Mouse (Mus musculus) monocyte, adult 5-6 weeks (primary cell): ENCODE measurements around the gene Id2. TPM values are rescaled to one million over a fixed set of nuclear protein-coding genes. Genes with fewer than 3 reads are reported as not detected.
A peak's percentile ranks its signal among the peaks of the same experiment; 100 is the strongest.

Experiments used
- ATAC-seq: fragments of 153-309, 156-312 bp; replicated peaks from 2 replicates; pipeline ENCODE4 v1.8.0; 2017; ENCODE audit warnings: mild to moderate bottlenecking; ENCODE audit not compliant: low TSS enrichment, insufficient number of reproducible peaks, severe bottlenecking, poor library complexity, low FRiP score
- total RNA-seq: library from RNA; stranded (forward); fragments of 200-1000, 200-491, 200-594 nt; gene quantifications from 3 replicates; pipeline ENCODE4 v1.2.3, GENCODE M21; 2017

Gene Id2
- total RNA-seq: 239 to 512 TPM (median 247 TPM) in 3 replicates

DNA sequence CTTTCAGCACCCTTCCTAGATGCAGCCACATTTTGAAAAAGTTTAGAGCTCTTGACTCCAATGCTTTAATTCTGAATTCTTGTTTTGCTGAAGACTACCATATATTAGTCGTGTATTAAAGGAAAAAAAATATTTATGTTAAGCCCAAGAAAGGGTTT is at the start of gene Id2:
Gene Id2 (minus strand): TSS at position 89 of the 158 bp plus-strand sequence.
- ATAC-seq: no peak

GRCm38 (mm10) chr12:25145344-25145698 is 48.4 kb upstream of the Id2 start:
- no peak for ATAC-seq

DNA sequence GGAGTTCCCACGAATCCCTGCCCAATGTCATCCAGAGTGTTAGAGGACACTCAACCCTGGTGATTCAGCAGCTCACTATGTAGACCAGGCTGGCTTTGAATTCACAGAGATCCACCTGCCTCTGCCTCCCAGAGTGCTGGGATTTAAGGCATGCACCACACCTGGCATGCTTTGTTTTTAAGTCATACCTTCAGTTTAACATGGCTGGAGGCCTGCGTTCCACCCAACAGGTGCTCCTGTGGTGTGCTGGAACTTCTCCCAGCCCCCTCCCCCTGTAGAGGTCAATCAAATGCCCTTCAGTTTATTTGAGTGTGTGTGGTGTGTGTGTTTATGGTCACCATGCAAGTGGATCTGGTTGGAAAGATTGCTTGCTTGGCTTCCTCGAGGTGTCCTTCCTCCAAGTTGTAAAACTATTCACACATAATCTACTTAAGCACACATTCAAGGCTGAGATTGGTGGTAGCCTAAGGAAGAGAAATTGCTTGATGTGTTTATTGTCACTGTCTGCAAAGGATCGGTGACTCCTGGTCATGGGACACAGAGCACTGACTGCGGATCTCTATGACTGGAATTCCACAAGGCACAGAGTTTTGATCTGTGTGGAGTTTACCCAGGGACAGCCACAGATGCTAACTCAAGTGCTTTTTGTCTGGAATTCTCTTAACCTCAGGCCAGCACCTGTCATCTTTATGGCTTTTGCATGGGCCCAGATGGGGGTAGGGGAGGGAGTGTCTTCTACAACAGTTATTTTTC is 47.8 kb upstream of the Id2 start:
- no peak for ATAC-seq

- ATAC-seq: no peak
Observed at GRCm38 (mm10) chr12:25143492-25143891, 46.6 kb upstream of the Id2 start.

- peak; percentile 54 for ATAC-seq
Observed at GRCm38 (mm10) chr12:25142251-25142650, 45.3 kb upstream of the Id2 start.

- ATAC-seq: no peak
Observed at GRCm38 (mm10) chr12:25141311-25141710, 44.4 kb upstream of the Id2 start.

DNA sequence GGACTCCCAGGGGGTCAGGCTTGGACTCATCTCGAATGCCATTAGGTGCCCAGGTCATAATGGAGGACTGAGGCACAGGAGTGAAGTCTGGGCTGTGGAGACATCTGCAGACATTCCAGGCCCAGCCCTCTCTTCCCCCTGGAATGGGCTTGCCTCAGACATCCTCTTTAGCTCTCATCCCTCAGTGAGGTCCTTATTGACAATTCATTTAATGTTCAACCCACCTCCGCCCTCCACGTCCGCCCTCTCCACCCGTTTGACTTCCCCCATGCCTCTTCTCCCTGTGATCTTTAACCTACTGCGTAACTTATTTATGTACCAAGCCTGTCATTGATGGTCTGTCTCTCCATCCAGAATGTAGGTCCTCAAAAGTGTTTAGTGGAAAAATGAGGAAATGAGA is 43.2 kb upstream of the Id2 start:
- ATAC-seq: no peak

DNA sequence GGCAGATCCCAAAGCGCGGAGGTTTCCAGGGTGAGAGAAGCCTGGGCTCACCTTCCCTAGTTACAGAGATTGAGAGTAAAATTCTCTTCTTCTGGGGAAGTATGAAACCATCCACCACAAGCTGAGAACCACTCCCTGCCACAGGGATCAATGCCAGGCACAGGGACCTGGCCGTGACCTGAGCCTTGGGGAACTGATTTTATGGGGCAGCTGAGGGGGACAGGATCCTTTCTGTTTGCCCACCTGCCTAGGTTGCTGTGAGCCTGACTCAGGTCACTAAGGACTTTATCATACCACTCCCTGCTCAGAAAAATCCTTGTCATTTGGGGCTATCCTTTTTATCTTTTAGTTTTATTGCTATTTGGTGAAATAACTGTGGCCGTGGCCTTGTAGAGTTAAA is 41.7 kb upstream of the Id2 start:
- no peak for ATAC-seq

- ATAC-seq: no peak
Observed at GRCm38 (mm10) chr12:25132046-25132445, 35.1 kb upstream of the Id2 start.

GRCm38 (mm10) chr12:25127629-25128028 is 30.7 kb upstream of the Id2 start:
- no peak for ATAC-seq

DNA sequence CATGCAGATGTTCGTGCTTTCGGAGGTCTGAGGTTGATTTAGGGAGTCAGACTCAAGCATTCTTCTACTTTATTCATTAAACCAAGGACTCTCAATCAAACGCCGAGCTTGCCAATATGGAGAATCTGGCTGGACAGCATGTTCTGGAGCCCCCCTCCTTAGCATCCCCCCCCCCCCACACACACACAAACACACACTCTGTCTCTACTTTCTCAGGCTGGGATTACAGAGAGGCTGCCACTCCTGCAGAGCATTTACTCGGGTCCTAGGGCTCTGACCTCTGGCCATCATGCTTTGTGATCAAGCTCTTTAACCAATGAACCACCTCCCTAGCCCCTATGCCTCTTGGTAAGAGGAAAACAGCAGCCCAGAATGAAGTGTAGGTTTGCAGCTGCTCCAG is 29.3 kb upstream of the Id2 start:
- no peak for ATAC-seq

- no peak for ATAC-seq
Observed at GRCm38 (mm10) chr12:25125239-25125776, 28.4 kb upstream of the Id2 start.

GRCm38 (mm10) chr12:25124431-25125238 is 27.7 kb upstream of the Id2 start:
- ATAC-seq: no peak

DNA sequence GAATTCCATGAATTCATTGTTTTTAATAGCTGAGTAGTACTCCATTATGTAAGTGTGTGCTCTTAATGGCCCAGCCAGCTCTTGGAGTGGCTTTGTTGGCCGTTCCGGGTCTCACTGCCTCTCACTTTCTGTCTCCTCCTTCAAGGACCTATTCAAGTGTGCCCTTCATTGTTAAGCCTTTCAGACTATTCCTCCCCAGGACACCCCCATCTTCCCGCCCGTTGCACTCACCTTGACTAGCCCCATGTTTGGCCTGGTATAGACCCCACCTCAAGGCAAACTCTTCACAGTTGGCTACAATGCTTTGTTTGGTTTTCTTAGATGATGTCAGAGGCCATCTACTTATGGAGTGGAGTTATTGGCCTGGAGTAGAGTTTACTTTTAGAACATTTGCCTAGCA is 23.8 kb upstream of the Id2 start:
- ATAC-seq: no peak

DNA sequence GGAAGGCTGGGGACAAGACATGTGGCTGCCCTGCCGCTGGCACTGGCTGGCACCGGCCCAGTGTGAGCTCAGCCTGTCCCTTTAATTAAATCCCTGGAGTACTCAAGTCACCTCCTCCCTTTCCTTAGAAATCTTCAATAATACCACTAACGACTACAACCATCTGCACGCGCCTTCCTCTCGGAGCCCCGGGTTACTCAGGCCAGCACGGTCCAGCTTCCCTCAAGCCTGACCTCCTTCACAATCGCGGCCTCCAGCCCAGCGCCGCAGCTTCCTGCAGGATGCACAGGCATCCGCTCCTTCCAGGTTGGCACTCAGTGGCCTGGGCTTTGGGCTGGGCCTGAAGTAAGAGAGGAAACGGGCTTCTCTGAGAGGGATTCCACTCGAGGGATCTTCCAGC is 22.3 kb upstream of the Id2 start:
- no peak for ATAC-seq

DNA sequence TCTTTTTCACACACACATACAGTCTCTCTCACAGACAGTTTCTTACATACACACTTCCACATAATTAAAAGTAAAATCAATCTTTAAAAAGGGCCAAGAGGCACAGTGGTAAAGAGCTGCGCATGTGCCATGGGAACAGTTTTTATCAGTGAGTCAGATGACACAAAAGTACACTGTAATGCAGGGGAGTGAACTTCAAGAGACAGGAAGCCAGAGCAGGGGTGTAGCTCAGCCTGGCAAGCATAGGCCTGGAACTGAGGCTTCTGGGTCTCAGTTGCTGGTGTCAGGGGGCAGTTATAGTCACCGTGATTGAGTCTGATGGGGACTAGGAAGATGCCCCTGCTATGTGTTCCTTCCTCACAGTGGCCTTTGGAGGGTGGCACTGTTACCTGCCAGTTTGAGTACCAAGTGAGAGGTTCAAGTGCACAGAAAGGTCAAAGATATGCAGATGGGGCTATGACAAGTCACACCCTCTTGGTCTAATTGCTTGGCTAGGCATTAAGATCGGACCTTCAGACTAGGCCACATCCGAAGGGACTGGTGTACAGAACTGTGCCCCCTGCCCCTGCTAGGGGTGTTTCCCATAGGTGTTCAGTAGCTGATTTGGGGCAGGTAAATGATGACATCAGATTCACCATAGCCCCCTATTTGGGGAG is 21.0 kb upstream of the Id2 start:
- ATAC-seq: no peak

DNA sequence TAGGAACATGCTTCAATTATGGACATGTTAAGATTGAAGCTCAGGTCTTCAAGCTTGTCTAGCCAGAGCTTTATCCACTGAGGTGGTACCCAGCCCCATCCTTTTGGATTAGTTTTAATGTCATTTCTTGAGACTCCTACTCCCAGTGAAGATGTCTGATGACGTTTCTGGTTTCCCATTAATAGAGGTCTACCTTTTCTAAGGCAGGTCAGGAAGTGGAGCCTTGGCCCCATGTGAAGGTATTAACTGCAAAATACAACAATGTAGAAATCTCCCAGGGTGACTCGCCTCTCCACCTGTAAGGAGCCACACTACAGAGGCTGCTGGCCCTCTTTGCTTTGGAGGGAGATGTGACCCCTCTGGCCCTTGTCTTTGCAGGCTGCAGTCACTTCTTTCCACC is 19.2 kb upstream of the Id2 start:
- ATAC-seq: no peak

DNA sequence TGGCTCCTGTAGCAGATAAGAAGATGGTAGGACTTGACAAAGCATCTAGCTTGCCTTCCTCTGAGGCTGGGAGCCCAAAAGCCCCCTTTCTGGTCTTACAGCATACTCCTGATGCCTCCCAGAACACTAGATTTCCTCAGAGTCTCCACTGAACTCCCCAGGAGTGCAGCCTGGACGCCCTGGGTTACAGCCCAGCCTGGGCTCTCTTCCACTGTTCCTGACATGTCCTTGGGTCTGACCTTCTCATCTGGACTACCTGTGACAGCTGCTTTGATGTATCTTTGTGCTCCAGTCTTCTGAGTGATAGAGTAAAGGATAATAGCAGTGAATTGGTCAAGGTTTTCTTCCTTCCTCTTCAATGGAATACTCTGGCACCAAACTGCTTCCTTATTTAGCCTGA is 17.5 kb upstream of the Id2 start:
- ATAC-seq: no peak

- ATAC-seq: no peak
Observed at GRCm38 (mm10) chr12:25113357-25113756, 16.4 kb upstream of the Id2 start.

DNA sequence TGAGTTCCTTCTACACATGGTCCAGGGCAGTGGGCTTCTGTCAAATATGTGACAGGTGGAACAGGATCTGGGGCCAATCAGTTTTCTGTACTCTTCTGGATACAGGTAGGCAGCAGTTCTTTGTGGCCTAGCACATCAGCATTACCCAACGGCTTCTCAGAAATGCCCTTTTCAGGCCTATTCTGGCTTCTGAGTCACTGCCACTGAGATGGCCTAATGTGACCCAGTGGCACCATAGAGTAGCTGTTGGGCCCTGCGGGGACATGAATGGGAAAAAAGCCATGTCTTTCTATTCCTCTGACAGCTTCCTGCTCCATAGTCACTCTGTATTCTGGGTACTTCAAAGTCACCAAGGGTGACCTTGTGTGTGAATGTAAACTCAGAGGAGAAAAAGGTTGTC is 15.9 kb upstream of the Id2 start:
- ATAC-seq: no peak
